Mouse (Mus musculus): ENCODE results near the gene Hapln4. TPM values are rescaled to one million over a fixed set of nuclear protein-coding genes. Genes with fewer than 3 reads are reported as not detected.

The Hapln4 gene
- polyA plus RNA-seq, 1 experiment: 0.08 TPM

GRCm38 (mm10) chr8:70099276-70099675 lies 16.0 kb downstream of the Hapln4 start:
- no peak for DNase-seq
- Histone ChIP-seq H3K36me3 (ENCODE audit: control insufficient read depth, insufficient read depth, low read length) (no peaks in the 10 kb centered on the region), H3K4me3 (ENCODE audit: insufficient read depth, low read depth, low read length) (no peak overlapping the region), H3K27ac (ENCODE audit: insufficient read depth, low read depth, low read length) (no peak overlapping the region), H3K4me1 (ENCODE audit: control insufficient read depth, insufficient read depth, low read length) (no peaks in the 10 kb centered on the region), H3K27me3 (replicated peaks; ENCODE audit: control insufficient read depth, insufficient read depth, low read length) (no peaks in the 10 kb centered on the region)
- 69% methylated on average over 8 of the region's 8 CpGs for WGBS
- TF ChIP-seq CTCF (conservative IDR thresholded peaks at IDR 0.05; ENCODE audit: insufficient read depth, insufficient read length, low read depth, low read length) (no peak), POLR2A (IDR thresholded peaks at IDR 0.05; ENCODE audit: low read depth, low read length) (no peak)

- no peak for TF ChIP-seq CTCF (conservative IDR thresholded peaks at IDR 0.05; ENCODE audit: insufficient read depth, insufficient read length, low read depth, low read length)
- no peak for TF ChIP-seq POLR2A (IDR thresholded peaks at IDR 0.05; ENCODE audit: low read depth, low read length)
- no peak overlapping the region for H3K27ac ChIP-seq (ENCODE audit: insufficient read depth, low read depth, low read length)
- DNase-seq: no peak
- H3K36me3 ChIP-seq (ENCODE audit: control insufficient read depth, insufficient read depth, low read length): no peaks in the 10 kb centered on the region
- H3K4me1 ChIP-seq (ENCODE audit: control insufficient read depth, insufficient read depth, low read length): no peaks in the 10 kb centered on the region
- H3K27me3 ChIP-seq (replicated peaks; ENCODE audit: control insufficient read depth, insufficient read depth, low read length): no peaks in the 10 kb centered on the region
- 76% methylated on average over 8 of the region's 8 CpGs for WGBS
- H3K4me3 ChIP-seq (ENCODE audit: insufficient read depth, low read depth, low read length): no peak overlapping the region
Measured at GRCm38 (mm10) chr8:70100241-70100640, 17.0 kb downstream of the Hapln4 start.

GRCm38 (mm10) chr8:70104506-70104905 lies 21.2 kb downstream of the Hapln4 start:
- Histone ChIP-seq H3K4me3 (ENCODE audit: insufficient read depth, low read depth, low read length) (no peak overlapping the region), H3K36me3 (ENCODE audit: control insufficient read depth, insufficient read depth, low read length) (no peaks in the 10 kb centered on the region), H3K4me1 (ENCODE audit: control insufficient read depth, insufficient read depth, low read length) (no peaks in the 10 kb centered on the region), H3K27ac (ENCODE audit: insufficient read depth, low read depth, low read length) (no peak overlapping the region), H3K27me3 (replicated peaks; ENCODE audit: control insufficient read depth, insufficient read depth, low read length) (no peaks in the 10 kb centered on the region)
- peak; percentile 52 for DNase-seq
- WGBS: 11% methylated on average over 6 of the region's 6 CpGs
- TF ChIP-seq POLR2A (IDR thresholded peaks at IDR 0.05; ENCODE audit: low read depth, low read length) (no peak), CTCF (conservative IDR thresholded peaks at IDR 0.05; ENCODE audit: insufficient read depth, insufficient read length, low read depth, low read length) (peak; percentile 88)

- WGBS: 65% methylated on average over 7 of the region's 7 CpGs
- H3K4me3 ChIP-seq (ENCODE audit: insufficient read depth, low read depth, low read length): no peak overlapping the region
- H3K36me3 ChIP-seq (ENCODE audit: control insufficient read depth, insufficient read depth, low read length): no peaks in the 10 kb centered on the region
- no peak for DNase-seq
- TF ChIP-seq CTCF (conservative IDR thresholded peaks at IDR 0.05; ENCODE audit: insufficient read depth, insufficient read length, low read depth, low read length) (no peak), POLR2A (IDR thresholded peaks at IDR 0.05; ENCODE audit: low read depth, low read length) (no peak)
- no peak overlapping the region for H3K27ac ChIP-seq (ENCODE audit: insufficient read depth, low read depth, low read length)
- no peaks in the 10 kb centered on the region for H3K4me1 ChIP-seq (ENCODE audit: control insufficient read depth, insufficient read depth, low read length)
- H3K27me3 ChIP-seq (replicated peaks; ENCODE audit: control insufficient read depth, insufficient read depth, low read length): no peaks in the 10 kb centered on the region
Measured at GRCm38 (mm10) chr8:70104922-70105321, 21.7 kb downstream of the Hapln4 start.

GRCm38 (mm10) chr8:70110451-70110850 lies 27.2 kb downstream of the Hapln4 start:
- WGBS: 87% methylated on average over 2 of the region's 2 CpGs
- no peak overlapping the region for H3K4me3 ChIP-seq (ENCODE audit: insufficient read depth, low read depth, low read length)
- TF ChIP-seq POLR2A (IDR thresholded peaks at IDR 0.05; ENCODE audit: low read depth, low read length) (no peak), CTCF (conservative IDR thresholded peaks at IDR 0.05; ENCODE audit: insufficient read depth, insufficient read length, low read depth, low read length) (no peak)
- no peaks in the 10 kb centered on the region for H3K36me3 ChIP-seq (ENCODE audit: control insufficient read depth, insufficient read depth, low read length)
- no peaks in the 10 kb centered on the region for H3K4me1 ChIP-seq (ENCODE audit: control insufficient read depth, insufficient read depth, low read length)
- no peak for DNase-seq
- H3K27me3 ChIP-seq (replicated peaks; ENCODE audit: control insufficient read depth, insufficient read depth, low read length): no peaks in the 10 kb centered on the region
- no peak overlapping the region for H3K27ac ChIP-seq (ENCODE audit: insufficient read depth, low read depth, low read length)

- Histone ChIP-seq H3K4me3 (ENCODE audit: insufficient read depth, low read depth, low read length) (no peak overlapping the region), H3K4me1 (ENCODE audit: control insufficient read depth, insufficient read depth, low read length) (no peaks in the 10 kb centered on the region), H3K36me3 (ENCODE audit: control insufficient read depth, insufficient read depth, low read length) (no peaks in the 10 kb centered on the region), H3K27me3 (replicated peaks; ENCODE audit: control insufficient read depth, insufficient read depth, low read length) (no peaks in the 10 kb centered on the region), H3K27ac (ENCODE audit: insufficient read depth, low read depth, low read length) (no peak overlapping the region)
- WGBS: 49% methylated on average over 23 of the region's 23 CpGs
- no peak for DNase-seq
- TF ChIP-seq CTCF (conservative IDR thresholded peaks at IDR 0.05; ENCODE audit: insufficient read depth, insufficient read length, low read depth, low read length) (no peak), POLR2A (IDR thresholded peaks at IDR 0.05; ENCODE audit: low read depth, low read length) (no peak)
Measured at GRCm38 (mm10) chr8:70111192-70111795, 28.0 kb downstream of the Hapln4 start.

- H3K27me3 ChIP-seq (replicated peaks; ENCODE audit: control insufficient read depth, insufficient read depth, low read length): no peaks in the 10 kb centered on the region
Measured at GRCm38 (mm10) chr8:70112401-70113016, 29.3 kb downstream of the Hapln4 start.

More at GRCm38 (mm10) chr8:70112401-70113016, 29.3 kb downstream of the Hapln4 start:
- WGBS: 7% methylated on average over 43 of the region's 43 CpGs
- no peak for TF ChIP-seq CTCF (conservative IDR thresholded peaks at IDR 0.05; ENCODE audit: insufficient read depth, insufficient read length, low read depth, low read length)
- no peak for TF ChIP-seq POLR2A (IDR thresholded peaks at IDR 0.05; ENCODE audit: low read depth, low read length)
- Histone ChIP-seq H3K4me3 (ENCODE audit: insufficient read depth, low read depth, low read length) (no peak overlapping the region), H3K36me3 (ENCODE audit: control insufficient read depth, insufficient read depth, low read length) (no peaks in the 10 kb centered on the region), H3K27ac (ENCODE audit: insufficient read depth, low read depth, low read length) (no peak overlapping the region), H3K4me1 (ENCODE audit: control insufficient read depth, insufficient read depth, low read length) (no peaks in the 10 kb centered on the region)
- DNase-seq: no peak

Measured in kidney, adult 2 months (tissue).